Mouse (Mus musculus): ENCODE results near the gene Trpm2. TPM values are rescaled to one million over a fixed set of nuclear protein-coding genes. Genes with fewer than 3 reads are reported as not detected.

The Trpm2 gene
- polyA plus RNA-seq, 1 experiment = 3.4 TPM

DNA sequence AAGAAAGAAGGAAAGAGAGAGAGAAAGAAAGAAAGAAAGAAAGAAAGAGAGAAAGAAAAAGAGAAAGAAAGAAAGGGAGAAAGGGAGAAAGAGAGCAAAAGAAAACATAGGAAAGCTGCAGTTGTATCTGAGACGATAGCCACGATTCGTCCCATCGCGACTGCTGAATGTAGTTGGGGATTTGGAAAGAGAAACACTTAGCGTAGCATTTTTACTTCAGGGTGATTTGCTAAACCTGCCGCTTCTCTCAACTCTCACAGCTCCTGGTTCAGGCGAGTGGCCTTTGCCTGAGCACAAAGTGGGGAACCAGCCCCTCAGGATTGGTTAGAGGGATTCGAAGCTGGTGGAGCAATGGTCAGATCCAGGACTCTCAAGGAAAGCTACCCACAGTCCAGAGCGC, 40.0 kb upstream of the Trpm2 start:
- no peaks in the 10 kb centered on the region for H3K36me3 ChIP-seq (ENCODE audit: control insufficient read depth, insufficient read depth, low read length)
- TF ChIP-seq CTCF (IDR thresholded peaks at IDR 0.05; ENCODE audit: extremely low read depth, insufficient read length, insufficient replicate concordance, low read depth, low read length) = no peak
- H3K4me1 ChIP-seq (ENCODE audit: control insufficient read depth, insufficient read depth, insufficient read length, low read length) = peaks cover 11% of the 10 kb centered on the region
- H3K4me3 ChIP-seq (ENCODE audit: low read depth, low read length) = peak overlapping the region; percentile 31
- 7% methylated on average over 10 of the region's 10 CpGs for WGBS
- no peaks in the 10 kb centered on the region for H3K27me3 ChIP-seq (ENCODE audit: control insufficient read depth, insufficient read depth, low read length)
- H3K27ac ChIP-seq (ENCODE audit: insufficient read depth, low read depth, low read length) = no peak overlapping the region

DNA sequence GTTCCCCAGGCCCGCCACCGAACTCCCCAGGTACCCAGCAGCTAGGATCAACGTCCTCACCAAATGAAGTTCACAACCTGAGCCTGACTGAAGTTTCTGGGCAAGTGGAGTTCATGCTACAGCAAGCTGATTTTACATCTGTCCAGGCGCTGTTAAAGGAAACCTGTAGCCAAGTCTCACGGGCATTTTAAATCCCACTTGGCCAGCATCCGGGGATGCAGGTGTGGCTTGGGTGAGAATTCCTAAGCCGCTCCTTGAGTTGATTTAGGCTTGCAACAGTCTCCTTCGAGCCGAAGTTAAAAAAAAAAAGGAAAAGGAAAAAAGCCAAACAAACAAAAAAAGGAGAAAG, 39.6 kb upstream of the Trpm2 start, which contains the start of gene Pfkl:
Gene Pfkl (minus strand): TSS at position 139 of the 349 bp plus-strand sequence.
- whole genome bisulfite sequencing = 0% methylated on average over 9 of the region's 9 CpGs
- Histone ChIP-seq H3K4me3 (ENCODE audit: low read depth, low read length) (peak within 1 kb of the TSS; percentile 88), H3K27me3 (ENCODE audit: control insufficient read depth, insufficient read depth, low read length) (no peaks in the 10 kb centered on the region), H3K4me1 (ENCODE audit: control insufficient read depth, insufficient read depth, insufficient read length, low read length) (peaks cover 14% of the 10 kb centered on the region), H3K27ac (ENCODE audit: insufficient read depth, low read depth, low read length) (peak within 1 kb of the TSS; percentile 99), H3K36me3 (ENCODE audit: control insufficient read depth, insufficient read depth, low read length) (no peaks in the 10 kb centered on the region)
- TF ChIP-seq POLR2A (IDR thresholded peaks at IDR 0.05; ENCODE audit: low read depth, low read length) = no peak
- TF ChIP-seq CTCF (IDR thresholded peaks at IDR 0.05; ENCODE audit: extremely low read depth, insufficient read length, insufficient replicate concordance, low read depth, low read length) = no peak

DNA sequence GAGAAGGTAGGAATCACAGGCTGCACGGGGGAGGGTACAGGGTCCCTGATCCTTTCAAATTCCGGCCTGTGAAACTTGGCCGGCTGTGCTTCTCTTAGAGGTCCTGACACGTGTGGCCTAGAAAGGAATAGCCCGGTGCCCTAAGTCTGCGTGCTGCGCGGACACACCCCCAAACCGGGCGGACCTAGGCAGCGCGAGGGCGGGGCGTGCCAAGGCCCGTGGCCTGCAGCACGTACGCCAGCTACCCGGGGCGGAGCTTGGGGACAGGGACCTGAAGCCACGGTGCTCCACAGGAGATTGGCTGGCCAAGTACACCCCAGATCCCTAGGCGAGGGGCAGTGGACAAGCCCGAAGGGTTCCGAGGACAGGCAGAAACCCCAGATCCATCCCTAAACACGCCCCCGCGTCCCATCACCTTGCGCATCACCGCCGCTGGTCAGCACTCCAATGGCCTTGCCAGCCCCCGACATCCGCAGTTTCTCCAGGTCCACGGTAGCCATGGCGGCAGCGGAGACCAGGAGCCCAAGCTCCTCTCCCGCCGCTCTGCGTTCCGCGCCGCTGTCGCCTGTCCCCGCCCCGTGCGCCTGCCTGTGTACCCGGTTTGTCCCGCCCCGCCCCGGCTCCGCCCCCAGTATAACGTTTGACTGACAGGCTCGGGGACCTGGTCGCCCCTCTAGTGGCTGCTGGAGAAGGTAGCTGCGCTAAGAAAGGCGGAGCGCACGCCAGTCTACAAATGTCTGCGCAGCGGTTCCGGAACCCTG, 39.0 kb upstream of the Trpm2 start:
- Histone ChIP-seq H3K4me3 (ENCODE audit: low read depth, low read length) (peak overlapping the region; percentile 88), H3K4me1 (ENCODE audit: control insufficient read depth, insufficient read depth, insufficient read length, low read length) (peaks cover 18% of the 10 kb centered on the region), H3K27ac (ENCODE audit: insufficient read depth, low read depth, low read length) (peak overlapping the region; percentile 99), H3K27me3 (ENCODE audit: control insufficient read depth, insufficient read depth, low read length) (no peaks in the 10 kb centered on the region), H3K36me3 (ENCODE audit: control insufficient read depth, insufficient read depth, low read length) (no peaks in the 10 kb centered on the region)
- WGBS = under 1% methylated on average over 59 of the region's 59 CpGs
- TF ChIP-seq POLR2A (IDR thresholded peaks at IDR 0.05; ENCODE audit: low read depth, low read length) (peak; percentile 63; the same call in 1 of the 2 replicates), CTCF (IDR thresholded peaks at IDR 0.05; ENCODE audit: extremely low read depth, insufficient read length, insufficient replicate concordance, low read depth, low read length) (peak; percentile 28; the same call in 1 of the 2 replicates)

DNA sequence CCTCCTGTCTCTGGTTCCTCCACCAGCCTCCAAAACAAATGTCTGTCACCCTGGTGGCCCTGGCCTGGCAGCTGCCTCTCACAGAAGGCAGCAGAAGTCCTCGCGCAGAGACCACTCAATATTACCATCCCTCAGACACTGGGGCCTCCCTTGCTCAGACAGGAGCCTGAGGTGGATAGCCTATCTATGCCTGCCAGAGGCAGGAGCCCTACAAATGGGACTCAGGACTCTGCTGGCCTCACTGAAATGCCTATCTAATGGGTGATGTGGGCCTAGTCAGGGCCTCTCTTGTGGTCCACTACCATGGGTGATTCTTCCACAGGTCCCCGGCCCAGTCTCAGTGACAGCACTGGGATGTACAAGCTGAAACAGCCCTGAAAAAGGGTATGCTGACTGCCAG, 37.8 kb upstream of the Trpm2 start:
- TF ChIP-seq POLR2A (IDR thresholded peaks at IDR 0.05; ENCODE audit: low read depth, low read length) = no peak
- TF ChIP-seq CTCF (IDR thresholded peaks at IDR 0.05; ENCODE audit: extremely low read depth, insufficient read length, insufficient replicate concordance, low read depth, low read length) = no peak
- 83% methylated on average over 3 of the region's 3 CpGs for WGBS
- Histone ChIP-seq H3K27ac (ENCODE audit: insufficient read depth, low read depth, low read length) (no peak overlapping the region), H3K27me3 (ENCODE audit: control insufficient read depth, insufficient read depth, low read length) (no peaks in the 10 kb centered on the region), H3K4me1 (ENCODE audit: control insufficient read depth, insufficient read depth, insufficient read length, low read length) (peaks cover 20% of the 10 kb centered on the region), H3K36me3 (ENCODE audit: control insufficient read depth, insufficient read depth, low read length) (no peaks in the 10 kb centered on the region), H3K4me3 (ENCODE audit: low read depth, low read length) (no peak overlapping the region)

DNA sequence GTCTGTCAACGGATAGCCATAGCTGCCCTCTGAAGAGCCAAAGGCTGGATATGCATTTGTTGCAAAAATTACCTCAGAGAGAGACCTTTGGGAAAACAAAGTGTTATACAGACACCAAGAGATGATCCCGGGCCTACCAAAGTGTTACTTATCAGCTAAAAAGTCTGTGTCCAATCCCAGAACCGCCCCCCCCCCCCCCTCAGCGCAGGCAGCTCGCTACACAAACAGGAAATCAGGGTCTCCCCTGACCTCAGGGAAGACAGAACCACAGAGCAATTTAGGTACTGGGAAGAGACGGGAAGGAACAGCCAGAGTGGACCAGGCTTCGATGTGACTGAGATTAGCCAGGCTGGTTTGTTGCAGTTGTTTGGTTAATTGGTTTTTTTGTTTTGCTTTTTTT, 36.8 kb upstream of the Trpm2 start:
- Histone ChIP-seq H3K4me1 (ENCODE audit: control insufficient read depth, insufficient read depth, insufficient read length, low read length) (peaks cover 20% of the 10 kb centered on the region), H3K27ac (ENCODE audit: insufficient read depth, low read depth, low read length) (no peak overlapping the region), H3K4me3 (ENCODE audit: low read depth, low read length) (no peak overlapping the region), H3K27me3 (ENCODE audit: control insufficient read depth, insufficient read depth, low read length) (no peaks in the 10 kb centered on the region), H3K36me3 (ENCODE audit: control insufficient read depth, insufficient read depth, low read length) (no peaks in the 10 kb centered on the region)
- WGBS = 44% methylated on average over 7 of the region's 7 CpGs
- TF ChIP-seq CTCF (IDR thresholded peaks at IDR 0.05; ENCODE audit: extremely low read depth, insufficient read length, insufficient replicate concordance, low read depth, low read length) (no peak), POLR2A (IDR thresholded peaks at IDR 0.05; ENCODE audit: low read depth, low read length) (no peak)

DNA sequence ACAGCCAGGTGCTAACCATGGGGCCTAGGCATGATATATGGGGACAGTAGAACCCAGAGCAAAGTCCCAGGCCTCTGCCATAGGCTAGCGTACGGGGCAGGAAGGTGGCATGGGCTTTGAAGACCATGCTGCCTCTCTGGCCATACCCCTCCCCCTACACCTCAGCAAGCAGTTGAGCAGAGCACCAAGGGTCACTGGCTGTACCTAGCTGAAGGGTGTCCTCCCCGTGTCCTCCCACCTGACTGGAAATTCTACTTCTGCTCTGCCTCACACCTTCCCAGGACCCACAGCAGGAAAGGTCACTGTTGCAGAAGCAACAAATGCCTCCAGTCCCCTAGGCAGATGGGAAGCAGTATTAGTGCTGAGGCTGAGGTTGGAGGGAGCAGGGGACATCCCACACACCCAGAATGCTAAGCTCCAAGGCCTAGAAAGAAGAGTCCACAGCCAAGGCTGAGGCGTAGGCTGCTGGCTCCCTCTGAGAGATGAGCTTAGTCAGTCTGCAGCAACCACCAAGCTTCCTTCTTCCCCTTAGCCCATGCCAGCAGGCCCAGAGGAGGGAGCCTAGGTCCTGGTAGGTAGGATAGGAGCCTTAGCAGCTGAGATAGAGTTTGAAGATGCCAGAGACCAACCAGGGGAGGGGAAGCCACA, 35.6 kb upstream of the Trpm2 start:
- 78% methylated on average over 4 of the region's 4 CpGs for WGBS
- Histone ChIP-seq H3K27me3 (ENCODE audit: control insufficient read depth, insufficient read depth, low read length) (no peaks in the 10 kb centered on the region), H3K4me1 (ENCODE audit: control insufficient read depth, insufficient read depth, insufficient read length, low read length) (peaks cover 20% of the 10 kb centered on the region), H3K36me3 (ENCODE audit: control insufficient read depth, insufficient read depth, low read length) (peaks cover 3% of the 10 kb centered on the region; the same call in 1 of the 2 replicates), H3K27ac (ENCODE audit: insufficient read depth, low read depth, low read length) (no peak overlapping the region), H3K4me3 (ENCODE audit: low read depth, low read length) (no peak overlapping the region)
- TF ChIP-seq CTCF (IDR thresholded peaks at IDR 0.05; ENCODE audit: extremely low read depth, insufficient read length, insufficient replicate concordance, low read depth, low read length) = no peak
- TF ChIP-seq POLR2A (IDR thresholded peaks at IDR 0.05; ENCODE audit: low read depth, low read length) = no peak

DNA sequence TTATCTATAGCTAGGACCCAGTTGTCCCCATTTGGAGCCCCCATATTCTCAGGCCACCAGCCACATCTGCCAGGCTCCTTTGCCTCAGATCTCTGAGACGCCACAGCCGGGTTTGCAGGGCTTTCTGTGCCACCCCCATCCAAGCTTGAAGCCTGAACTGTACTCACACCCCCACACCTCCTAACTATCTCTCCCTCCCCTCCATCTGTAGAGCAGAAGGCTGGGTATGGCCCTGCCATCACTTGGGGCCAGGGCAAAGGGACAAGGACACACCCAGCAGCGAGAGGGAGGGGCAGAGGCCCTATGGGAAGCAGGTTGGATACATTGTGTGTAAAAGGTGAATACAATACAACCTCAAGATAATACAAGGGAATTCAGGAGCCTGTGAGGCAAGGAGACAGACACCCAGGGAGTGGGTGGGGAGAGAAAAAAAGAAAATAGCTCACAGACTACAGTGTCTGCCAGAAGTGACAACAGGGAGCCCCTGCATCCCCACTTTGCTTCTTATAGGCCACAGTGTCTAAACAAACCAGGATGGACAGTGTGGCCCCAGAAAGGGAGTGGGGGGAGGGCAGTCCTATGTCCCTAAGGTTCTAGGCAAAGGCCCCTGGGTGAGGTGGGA, 34.2 kb upstream of the Trpm2 start:
- Histone ChIP-seq H3K4me1 (ENCODE audit: control insufficient read depth, insufficient read depth, insufficient read length, low read length) (peaks cover 20% of the 10 kb centered on the region), H3K27ac (ENCODE audit: insufficient read depth, low read depth, low read length) (peak overlapping the region; percentile 25; the same call in 1 of the 2 replicates), H3K27me3 (ENCODE audit: control insufficient read depth, insufficient read depth, low read length) (no peaks in the 10 kb centered on the region), H3K4me3 (ENCODE audit: low read depth, low read length) (no peak overlapping the region), H3K36me3 (ENCODE audit: control insufficient read depth, insufficient read depth, low read length) (peaks cover 16% of the 10 kb centered on the region)
- TF ChIP-seq CTCF (IDR thresholded peaks at IDR 0.05; ENCODE audit: extremely low read depth, insufficient read length, insufficient replicate concordance, low read depth, low read length) (no peak), POLR2A (IDR thresholded peaks at IDR 0.05; ENCODE audit: low read depth, low read length) (no peak)
- WGBS = 49% methylated on average over 3 of the region's 3 CpGs
